Comparison of ENCODE assay signal across 13 mouse cellular contexts in genomic region chr11:100710977-100711376, GRCm38 (mm10). TPM values are rescaled to one million over a fixed set of nuclear protein-coding genes. Genes with fewer than 3 reads are reported as not detected.
DNase-seq lines count a peak whose midpoint lies in the region; ATAC-seq and TF ChIP-seq lines count a peak whose summit lies in the region.
"Had no signal": no experiment of that assay in that cellular context is flagged by ENCODE, and none has a peak within 500 bp of the region (broad histone marks: within the 10 kb centered on the region; RNA-seq: fewer than 3 reads in every experiment).

No protein-coding gene starts in this region.

- no peak for TF ChIP-seq EP300 in stomach, postnatal 0 days (optimal IDR thresholded peaks at IDR 0.05)

- no peaks in the 10 kb centered on the region for H3K27me3 ChIP-seq in heart, embryonic 11.5 days (ENCODE audit: control insufficient read depth, insufficient read depth, low read length)
- H3K27me3 ChIP-seq in midbrain, embryonic 10.5 days (ENCODE audit: low read depth, poor library complexity, severe bottlenecking), result no peaks in the 10 kb centered on the region
- no peaks in the 10 kb centered on the region for H3K27me3 ChIP-seq in midbrain, embryonic 11.5 days (ENCODE audit: control insufficient read depth, insufficient read depth, low read length)
- H3K27me3 ChIP-seq in limb, embryonic 13.5 days, result no peaks in the 10 kb centered on the region
- no peaks in the 10 kb centered on the region for H3K27me3 ChIP-seq in stomach, postnatal 0 days (ENCODE audit: control insufficient read depth, insufficient read depth, low read length)
- H3K27me3 ChIP-seq: limb, embryonic 12.5 days; megakaryocyte, embryonic 14.5 days had no signal

- no peak for TF ChIP-seq CTCF in stomach, postnatal 0 days (IDR thresholded peaks at IDR 0.05; ENCODE audit: low read depth)

- no peak overlapping the region for H3K4me3 ChIP-seq in heart, embryonic 11.5 days (ENCODE audit: low read depth, low read length)
- H3K4me3 ChIP-seq in midbrain, embryonic 10.5 days, result peak overlapping the region; percentile 91; the same call in 1 of the 2 replicates
- H3K4me3 ChIP-seq in midbrain, embryonic 11.5 days (ENCODE audit: low read depth, low read length), result no peak overlapping the region
- no peak overlapping the region for H3K4me3 ChIP-seq in limb, embryonic 13.5 days
- H3K4me3 ChIP-seq in stomach, postnatal 0 days (ENCODE audit: low read depth, low read length), result no peak overlapping the region

- WGBS in heart, embryonic 11.5 days (ENCODE audit: insufficient replicate concordance), result 76% methylated on average over 4 of the region's 4 CpGs
- WGBS in midbrain, embryonic 10.5 days, result 94% methylated on average over 4 of the region's 4 CpGs
- 93% methylated on average over 4 of the region's 4 CpGs for WGBS in midbrain, embryonic 11.5 days
- 84% methylated on average over 4 of the region's 4 CpGs for WGBS in limb, embryonic 13.5 days
- 59% methylated on average over 4 of the region's 4 CpGs for WGBS in stomach, postnatal 0 days

- no peaks in the 10 kb centered on the region for H3K9me3 ChIP-seq in heart, embryonic 11.5 days (replicated peaks; ENCODE audit: control insufficient read depth, low read length)
- no peaks in the 10 kb centered on the region for H3K9me3 ChIP-seq in midbrain, embryonic 10.5 days (replicated peaks)
- no peaks in the 10 kb centered on the region for H3K9me3 ChIP-seq in midbrain, embryonic 11.5 days (ENCODE audit: control insufficient read depth, low read length)
- no peaks in the 10 kb centered on the region for H3K9me3 ChIP-seq in limb, embryonic 13.5 days
- no peaks in the 10 kb centered on the region for H3K9me3 ChIP-seq in stomach, postnatal 0 days (ENCODE audit: control insufficient read depth, low read length)
- H3K9me3 ChIP-seq: limb, embryonic 12.5 days; megakaryocyte, embryonic 14.5 days had no signal

- DNase-seq in heart, postnatal 25 days (ENCODE audit: low spot score), result no peak
- DNase-seq in midbrain, embryonic 10.5 days (ENCODE audit: low spot score), result no peak
- DNase-seq in midbrain, embryonic 11.5 days (ENCODE audit: low spot score, missing footprints), result no peak
- DNase-seq in stomach, postnatal 0 days (ENCODE audit: low spot score), result peak; percentile 41
- no peak for DNase-seq in layer of hippocampus, adult 9-10 months (ENCODE audit: low spot score)
- DNase-seq: B cell, adult 2 months had no signal

- H3K27ac ChIP-seq in heart, embryonic 11.5 days (ENCODE audit: low read depth, low read length), result no peak overlapping the region
- no peak overlapping the region for H3K27ac ChIP-seq in midbrain, embryonic 10.5 days (replicated peaks)
- no peak overlapping the region for H3K27ac ChIP-seq in midbrain, embryonic 11.5 days (ENCODE audit: low read depth, low read length)
- H3K27ac ChIP-seq in limb, embryonic 13.5 days, result no peak overlapping the region
- H3K27ac ChIP-seq in stomach, postnatal 0 days (replicated peaks), result peak overlapping the region; percentile 67; the same call in 1 of the 2 replicates

- H3K36me3 ChIP-seq in heart, embryonic 11.5 days (ENCODE audit: control insufficient read depth, insufficient read depth, low read length), result peaks cover 13% of the 10 kb centered on the region
- peaks cover 61% of the 10 kb centered on the region for H3K36me3 ChIP-seq in midbrain, embryonic 10.5 days
- H3K36me3 ChIP-seq in midbrain, embryonic 11.5 days (ENCODE audit: control insufficient read depth, insufficient read depth, low read length), result peaks cover 7% of the 10 kb centered on the region
- peaks cover 60% of the 10 kb centered on the region for H3K36me3 ChIP-seq in limb, embryonic 13.5 days
- peaks cover 21% of the 10 kb centered on the region for H3K36me3 ChIP-seq in stomach, postnatal 0 days (ENCODE audit: control insufficient read depth, insufficient read depth, low read length)

- ATAC-seq in heart, embryonic 11.5 days (replicated peaks; ENCODE audit: insufficient number of reproducible peaks, low FRiP score, low TSS enrichment), result no peak
- no peak for ATAC-seq in midbrain, embryonic 11.5 days (ENCODE audit: low FRiP score)
- ATAC-seq in limb, embryonic 13.5 days (ENCODE audit: low FRiP score, low read depth), result no peak
- peak; percentile 38; the same call in 1 of the 2 replicates for ATAC-seq in stomach, postnatal 0 days (ENCODE audit: low FRiP score, low TSS enrichment)
- no peak for ATAC-seq in activated CD4-positive, CD25-positive, alpha-beta regulatory T cell, adult 4 months

- intact Hi-C loops in heart, postnatal 25 days (cut with DNase I), result loop anchor here (5.0 to 10.0 kb wide), 2 partner anchors 151 to 354 kb away; no protein-coding TSS in a partner anchor

- no peak overlapping the region for H3K9ac ChIP-seq in heart, embryonic 11.5 days (ENCODE audit: low read depth, low read length)
- H3K9ac ChIP-seq in midbrain, embryonic 11.5 days (ENCODE audit: low read length), result no peak overlapping the region
- H3K9ac ChIP-seq in limb, embryonic 13.5 days, result peak overlapping the region; percentile 95; the same call in 1 of the 2 replicates
- no peak overlapping the region for H3K9ac ChIP-seq in stomach, postnatal 0 days (ENCODE audit: low read length)

- peak overlapping the region; percentile 62; the same call in 1 of the 2 replicates for H3K4me2 ChIP-seq in heart, embryonic 11.5 days
- H3K4me2 ChIP-seq in midbrain, embryonic 11.5 days, result no peak overlapping the region
- peak overlapping the region; percentile 66; the same call in 1 of the 2 replicates for H3K4me2 ChIP-seq in limb, embryonic 13.5 days (replicated peaks)
- H3K4me2 ChIP-seq in stomach, postnatal 0 days (replicated peaks; ENCODE audit: low read depth), result peak overlapping the region; percentile 95

- H3K4me1 ChIP-seq in heart, embryonic 11.5 days (ENCODE audit: control insufficient read depth, insufficient read depth, low read length), result peaks cover 23% of the 10 kb centered on the region
- peaks cover 50% of the 10 kb centered on the region for H3K4me1 ChIP-seq in midbrain, embryonic 10.5 days
- peaks cover 17% of the 10 kb centered on the region for H3K4me1 ChIP-seq in midbrain, embryonic 11.5 days (ENCODE audit: control insufficient read depth, insufficient read depth, low read length)
- peaks cover 30% of the 10 kb centered on the region for H3K4me1 ChIP-seq in limb, embryonic 13.5 days
- peaks cover 8% of the 10 kb centered on the region for H3K4me1 ChIP-seq in stomach, postnatal 0 days (replicated peaks; ENCODE audit: control insufficient read depth, insufficient read depth)

RNA-seq across cellular contexts. Expression of gene Kat2a, which starts 1.3 kb away (rescaled TPM):
- 36.7 and 37.9 TPM in 2 replicates for polyA plus RNA-seq in heart, embryonic 11.5 days (2014; fragmentation: Nextera tagmentation; extraction: Ambion mirVana)
- total RNA-seq in heart, postnatal 25 days (2021), result 10 to 100 TPM; 12.3 to 13.6 TPM
- polyA plus RNA-seq in midbrain, embryonic 10.5 days (2016; fragmentation: Nextera tagmentation; extraction: Ambion mirVana), result 66.6 and 72.2 TPM in 2 replicates
- polyA plus RNA-seq in midbrain, embryonic 11.5 days (2014; fragmentation: Nextera tagmentation; extraction: Ambion mirVana), result 44.4 and 57.2 TPM in 2 replicates
- 53.6 and 53.8 TPM in 2 replicates for polyA plus RNA-seq in limb, embryonic 13.5 days (2015; fragmentation: Nextera tagmentation; extraction: Ambion mirVana)
- 24.6 and 27.2 TPM in 2 replicates for polyA plus RNA-seq in stomach, postnatal 0 days (2015; fragmentation: Nextera tagmentation; extraction: Ambion mirVana)
- 10 to 100 TPM; 11.2 to 13.3 TPM for polyA plus RNA-seq in activated CD4-positive, CD25-positive, alpha-beta regulatory T cell, adult 4 months (2017; shearing (Covaris generic))

RNA-seq across cellular contexts. Expression of gene Hspb9, which starts 2.7 kb away (rescaled TPM):
- 0.37 TPM in 1 of 2 replicates, not detected in the other for polyA plus RNA-seq in heart, embryonic 11.5 days (2014; fragmentation: Nextera tagmentation; extraction: Ambion mirVana)
- total RNA-seq in heart, postnatal 25 days (2021), result not detected
- polyA plus RNA-seq in midbrain, embryonic 10.5 days (2016; fragmentation: Nextera tagmentation; extraction: Ambion mirVana), result 0.26 and 0.29 TPM in 2 replicates
- polyA plus RNA-seq in midbrain, embryonic 11.5 days (2014; fragmentation: Nextera tagmentation; extraction: Ambion mirVana), result 0.47 and 0.52 TPM in 2 replicates
- polyA plus RNA-seq in limb, embryonic 13.5 days (2015; fragmentation: Nextera tagmentation; extraction: Ambion mirVana), result 0.46 TPM in 1 of 2 replicates, not detected in the other
- 0.13 and 0.22 TPM in 2 replicates for polyA plus RNA-seq in stomach, postnatal 0 days (2015; fragmentation: Nextera tagmentation; extraction: Ambion mirVana)
- under 1 TPM; 0.70 to 0.78 TPM for polyA plus RNA-seq in activated CD4-positive, CD25-positive, alpha-beta regulatory T cell, adult 4 months (2017; shearing (Covaris generic))
- total RNA-seq: granulocyte monocyte progenitor cell, adult 5-6 weeks had no signal
- polyA plus RNA-seq: kidney, embryonic 16.5 days; limb, embryonic 12.5 days had no signal

RNA-seq across cellular contexts. Expression of gene Dhx58, which starts 6.9 kb away (rescaled TPM):
- polyA plus RNA-seq in heart, embryonic 11.5 days (2014; fragmentation: Nextera tagmentation; extraction: Ambion mirVana), result 0.65 and 1.3 TPM in 2 replicates
- under 1 TPM; 0.68 to 0.98 TPM for total RNA-seq in heart, postnatal 25 days (2021)
- polyA plus RNA-seq in midbrain, embryonic 10.5 days (2016; fragmentation: Nextera tagmentation; extraction: Ambion mirVana), result 2.0 and 3.5 TPM in 2 replicates
- polyA plus RNA-seq in midbrain, embryonic 11.5 days (2014; fragmentation: Nextera tagmentation; extraction: Ambion mirVana), result 2.0 and 2.1 TPM in 2 replicates
- 2.9 and 3.7 TPM in 2 replicates for polyA plus RNA-seq in limb, embryonic 13.5 days (2015; fragmentation: Nextera tagmentation; extraction: Ambion mirVana)
- polyA plus RNA-seq in stomach, postnatal 0 days (2015; fragmentation: Nextera tagmentation; extraction: Ambion mirVana), result 2.6 and 2.9 TPM in 2 replicates
- 10 to 100 TPM; 25.3 to 42.0 TPM for polyA plus RNA-seq in activated CD4-positive, CD25-positive, alpha-beta regulatory T cell, adult 4 months (2017; shearing (Covaris generic))

RNA-seq across cellular contexts. Expression of gene Zfp385c, which starts 18.7 kb away (rescaled TPM):
- polyA plus RNA-seq in heart, embryonic 11.5 days (2014; fragmentation: Nextera tagmentation; extraction: Ambion mirVana), result 0.14 and 0.25 TPM in 2 replicates
- under 1 TPM; 0.31 to 0.47 TPM for total RNA-seq in heart, postnatal 25 days (2021)
- 0.20 and 0.87 TPM in 2 replicates for polyA plus RNA-seq in midbrain, embryonic 10.5 days (2016; fragmentation: Nextera tagmentation; extraction: Ambion mirVana)
- polyA plus RNA-seq in midbrain, embryonic 11.5 days (2014; fragmentation: Nextera tagmentation; extraction: Ambion mirVana), result 0.72 TPM in 1 of 2 replicates, not detected in the other
- 0.75 and 1.1 TPM in 2 replicates for polyA plus RNA-seq in limb, embryonic 13.5 days (2015; fragmentation: Nextera tagmentation; extraction: Ambion mirVana)
- polyA plus RNA-seq in stomach, postnatal 0 days (2015; fragmentation: Nextera tagmentation; extraction: Ambion mirVana), result 0.18 and 0.34 TPM in 2 replicates
- polyA plus RNA-seq in activated CD4-positive, CD25-positive, alpha-beta regulatory T cell, adult 4 months (2017; shearing (Covaris generic)), result under 1 TPM in 1 of 2 experiments, not detected in 1; 0.17 TPM
- total RNA-seq: granulocyte monocyte progenitor cell, adult 5-6 weeks had no signal

RNA-seq across cellular contexts. Expression of gene Rab5c, which starts 27.0 kb away (rescaled TPM):
- polyA plus RNA-seq in heart, embryonic 11.5 days (2014; fragmentation: Nextera tagmentation; extraction: Ambion mirVana), result 30.8 and 41.1 TPM in 2 replicates
- 10 to 100 TPM; 62.1 to 66.8 TPM for total RNA-seq in heart, postnatal 25 days (2021)
- polyA plus RNA-seq in midbrain, embryonic 10.5 days (2016; fragmentation: Nextera tagmentation; extraction: Ambion mirVana), result 14.8 and 15.4 TPM in 2 replicates
- 83.6 and 85.0 TPM in 2 replicates for polyA plus RNA-seq in midbrain, embryonic 11.5 days (2014; fragmentation: Nextera tagmentation; extraction: Ambion mirVana)
- 23.2 and 24.5 TPM in 2 replicates for polyA plus RNA-seq in limb, embryonic 13.5 days (2015; fragmentation: Nextera tagmentation; extraction: Ambion mirVana)
- 18.4 and 22.0 TPM in 2 replicates for polyA plus RNA-seq in stomach, postnatal 0 days (2015; fragmentation: Nextera tagmentation; extraction: Ambion mirVana)
- 10 to 100 TPM; 29.0 to 44.1 TPM for polyA plus RNA-seq in activated CD4-positive, CD25-positive, alpha-beta regulatory T cell, adult 4 months (2017; shearing (Covaris generic))
